In genomic region chr15:100983427-100984153, GRCm38 (mm10) we compare ENCODE assay signal across 8 mouse cellular contexts.
DNase-seq lines count a peak whose midpoint lies in the region; ATAC-seq and TF ChIP-seq lines count a peak whose summit lies in the region.

No protein-coding gene starts in this region.

- H3K27me3 ChIP-seq in testis, adult 2 months (ENCODE audit: control insufficient read depth, insufficient read depth, low read length), result peaks cover 2% of the 10 kb centered on the region; the same call in 1 of the 2 replicates
- H3K27me3 ChIP-seq in heart, adult 2 months (ENCODE audit: control insufficient read depth, insufficient read depth, low read length), result peaks cover 10% of the 10 kb centered on the region
- peaks cover 18% of the 10 kb centered on the region for H3K27me3 ChIP-seq in kidney, embryonic 15.5 days
- peaks cover 33% of the 10 kb centered on the region for H3K27me3 ChIP-seq in lung, embryonic 14.5 days (ENCODE audit: insufficient read depth, low read length)
- 0 out of 2 replicates have a peak, but pooled peaks cover 2% of the 10 kb centered on the region for H3K27me3 ChIP-seq in neural tube, embryonic 15.5 days (replicated peaks)

- no peak for TF ChIP-seq EP300 in heart, adult 2 months (IDR thresholded peaks at IDR 0.05; ENCODE audit: insufficient read depth, low read depth, low read length)

- peak; percentile 83 for ATAC-seq in kidney, embryonic 15.5 days (replicated peaks; ENCODE audit: low FRiP score)
- ATAC-seq in lung, embryonic 14.5 days (ENCODE audit: insufficient read depth), result peak; percentile 89
- ATAC-seq in neural tube, embryonic 15.5 days (ENCODE audit: low FRiP score), result peak; percentile 86

- H3K4me3 ChIP-seq in testis, adult 2 months (ENCODE audit: control insufficient read depth, low read depth, low read length), result peak overlapping the region; percentile 54
- H3K4me3 ChIP-seq in heart, adult 2 months, result peak overlapping the region; percentile 43
- H3K4me3 ChIP-seq in kidney, embryonic 15.5 days (replicated peaks), result peak overlapping the region; percentile 64
- peak overlapping the region; percentile 49 for H3K4me3 ChIP-seq in lung, embryonic 14.5 days (ENCODE audit: low read depth, low read length)
- peak overlapping the region; percentile 41 for H3K4me3 ChIP-seq in neural tube, embryonic 15.5 days (replicated peaks)

- H3K79me2 ChIP-seq in heart, adult 2 months (replicated peaks; ENCODE audit: control insufficient read depth, insufficient read depth, low read length), result no peaks in the 10 kb centered on the region

- H3K4me1 ChIP-seq in testis, adult 2 months (ENCODE audit: control insufficient read depth, insufficient read depth, low read length), result peaks cover 3% of the 10 kb centered on the region
- H3K4me1 ChIP-seq in heart, adult 2 months (ENCODE audit: control insufficient read depth, insufficient read depth, low read length), result peaks cover 1% of the 10 kb centered on the region; the same call in 1 of the 2 replicates
- H3K4me1 ChIP-seq in kidney, embryonic 15.5 days, result peaks cover 15% of the 10 kb centered on the region
- H3K4me1 ChIP-seq in lung, embryonic 14.5 days (ENCODE audit: insufficient read depth), result 0 out of 2 replicates have a peak, but pooled peaks cover 3% of the 10 kb centered on the region
- H3K4me1 ChIP-seq in neural tube, embryonic 15.5 days, result peaks cover 12% of the 10 kb centered on the region

- peak overlapping the region; percentile 18 for H3K9ac ChIP-seq in heart, adult 2 months (ENCODE audit: low read depth, low read length)
- peak overlapping the region; percentile 58 for H3K9ac ChIP-seq in kidney, embryonic 15.5 days
- H3K9ac ChIP-seq in lung, embryonic 14.5 days, result peak overlapping the region; percentile 50
- H3K9ac ChIP-seq in neural tube, embryonic 15.5 days (replicated peaks), result peak overlapping the region; percentile 50

- 1% methylated on average over 46 of the region's 46 CpGs for WGBS in heart, adult 2 months
- under 1% methylated on average over 46 of the region's 46 CpGs for WGBS in kidney, embryonic 15.5 days
- WGBS in lung, embryonic 14.5 days, result under 1% methylated on average over 46 of the region's 46 CpGs
- WGBS in neural tube, embryonic 15.5 days, result under 1% methylated on average over 45 of the region's 46 CpGs

- H3K4me2 ChIP-seq in kidney, embryonic 15.5 days, result peak overlapping the region; percentile 96
- H3K4me2 ChIP-seq in lung, embryonic 14.5 days, result peak overlapping the region; percentile 87
- peak overlapping the region; percentile 68 for H3K4me2 ChIP-seq in neural tube, embryonic 15.5 days

- intact Hi-C loops in heart, adult 2 months (cut with DNase I), result no loop called here

- no peak for TF ChIP-seq POLR2A in testis, adult 2 months (IDR thresholded peaks at IDR 0.05; ENCODE audit: control insufficient read depth, low read depth, low read length)
- TF ChIP-seq POLR2A in heart, adult 2 months (IDR thresholded peaks at IDR 0.05; ENCODE audit: insufficient read depth, low read depth, low read length), result no peak

- H3K36me3 ChIP-seq in testis, adult 2 months (ENCODE audit: control insufficient read depth, insufficient read depth, low read length), result no peaks in the 10 kb centered on the region
- H3K36me3 ChIP-seq in heart, adult 2 months (ENCODE audit: control insufficient read depth, insufficient read depth, low read length), result no peaks in the 10 kb centered on the region
- no peaks in the 10 kb centered on the region for H3K36me3 ChIP-seq in kidney, embryonic 15.5 days
- H3K36me3 ChIP-seq in lung, embryonic 14.5 days (ENCODE audit: insufficient read depth), result no peaks in the 10 kb centered on the region
- H3K36me3 ChIP-seq in neural tube, embryonic 15.5 days, result peaks cover 11% of the 10 kb centered on the region

- H3K9me3 ChIP-seq in kidney, embryonic 15.5 days (replicated peaks), result no peaks in the 10 kb centered on the region
- H3K9me3 ChIP-seq in lung, embryonic 14.5 days (ENCODE audit: low read depth, low read length), result no peaks in the 10 kb centered on the region
- H3K9me3 ChIP-seq in neural tube, embryonic 15.5 days (replicated peaks), result no peaks in the 10 kb centered on the region

- peak; percentile 13; the same call in 1 of the 2 replicates for TF ChIP-seq CTCF in testis, adult 2 months (IDR thresholded peaks at IDR 0.05; ENCODE audit: control insufficient read depth, insufficient read depth, insufficient replicate concordance, low read depth, low read length)
- peak; percentile 51 for TF ChIP-seq CTCF in heart, adult 2 months (IDR thresholded peaks at IDR 0.05)
- TF ChIP-seq CTCF in lung, embryonic 14.5 days (IDR thresholded peaks at IDR 0.05; ENCODE audit: low read depth), result peak; percentile 57

- DNase-seq in testis, postnatal 14 days (ENCODE audit: low spot score), result no peak
- peak; percentile 74 for DNase-seq in brain, adult 2 months (ENCODE audit: low read depth, low spot score)
- DNase-seq in heart, adult 2 months, result peak; percentile 37 to 66
- DNase-seq in lung, embryonic 14.5 days, result peak; percentile 77
- DNase-seq in spleen, postnatal 4 days (ENCODE audit: low spot score in 2 of 2), result no peak

- no peak overlapping the region for H3K27ac ChIP-seq in testis, adult 2 months (ENCODE audit: control insufficient read depth, insufficient read depth, low read depth, low read length)
- H3K27ac ChIP-seq in heart, adult 2 months, result no peak overlapping the region
- H3K27ac ChIP-seq in kidney, embryonic 15.5 days, result no peak overlapping the region
- H3K27ac ChIP-seq in lung, embryonic 14.5 days (ENCODE audit: low read depth), result no peak overlapping the region
- peak overlapping the region; percentile 69 for H3K27ac ChIP-seq in neural tube, embryonic 15.5 days (replicated peaks)

Comparison
In these comparisons a context has a peak if more than half of its experiments do, and no peak if none do; other contexts are left out.
1. DNase-seq: peak in brain, adult 2 months (single experiment), heart, adult 2 months (2 of 2) and lung, embryonic 14.5 days (single experiment); none in testis, postnatal 14 days (single experiment) and spleen, postnatal 4 days (0 of 2).
2. Peak in every context shown above with its lines, with median percentiles within 50 percentile points of each other: H3K4me3 ChIP-seq, CTCF ChIP-seq, H3K9ac ChIP-seq, ATAC-seq and H3K4me2 ChIP-seq.